Comparison of ENCODE assay signal across 8 mouse cellular contexts in genomic region chr11:22971835-22972709, GRCm38 (mm10). TPM values are rescaled to one million over a fixed set of nuclear protein-coding genes. Genes with fewer than 3 reads are reported as not detected.
DNase-seq lines count a peak whose midpoint lies in the region; ATAC-seq and TF ChIP-seq lines count a peak whose summit lies in the region.

TSS of gene Zrsr1 (plus strand) at chr11:22972005.

- peak; percentile 88 for DNase-seq in WW6 (ENCODE audit: low read depth, low spot score)
- DNase-seq in cerebellum, postnatal 10 days = peak; percentile 71 to 78
- peak; percentile 56 for DNase-seq in frontal cortex, postnatal 14 days (ENCODE audit: low spot score in 2 of 2)
- peak; percentile 68 to 71 for DNase-seq in left cerebral cortex, adult 2 months (ENCODE audit: extremely low spot score in 1 of 2, low spot score in 2 of 2)
- peak; percentile 65 to 73 for DNase-seq in lung, postnatal 4 days
- peak; percentile 86 for DNase-seq in right cerebral cortex, adult 18-20 months
- peak; percentile 48 for DNase-seq in urinary bladder, adult 2 months (ENCODE audit: low spot score)

- H3K9me3 ChIP-seq in hindbrain, embryonic 13.5 days = peaks cover 26% of the 10 kb centered on the region

- intact Hi-C loops in left cerebral cortex, adult 2 months (cut with DNase I) = loop anchor here (2.0 to 5.0 kb wide), 3 partner anchors 341 to 685 kb away; partner anchors contain the start of gene Tmem17

- H3K27me3 ChIP-seq in hindbrain, embryonic 13.5 days = no peaks in the 10 kb centered on the region

- H3K9ac ChIP-seq in hindbrain, embryonic 13.5 days = peak within 1 kb of the TSS; percentile 70

- no peak; the same call in 1 of the 2 replicates for TF ChIP-seq CTCF in left cerebral cortex, adult 2 months (IDR thresholded peaks at IDR 0.05)

- peaks cover 29% of the 10 kb centered on the region for H3K4me1 ChIP-seq in hindbrain, embryonic 13.5 days (replicated peaks)

- 51% methylated on average over 56 of the region's 56 CpGs for WGBS in hindbrain, embryonic 13.5 days

- peak within 1 kb of the TSS; percentile 56 for H3K4me2 ChIP-seq in hindbrain, embryonic 13.5 days

- peaks cover 31% of the 10 kb centered on the region for H3K36me3 ChIP-seq in hindbrain, embryonic 13.5 days

- ATAC-seq in hindbrain, embryonic 13.5 days (ENCODE audit: low FRiP score) = peak; percentile 87

- H3K4me3 ChIP-seq in hindbrain, embryonic 13.5 days = peak within 1 kb of the TSS; percentile 50
- H3K4me3 ChIP-seq in left cerebral cortex, adult 2 months = peak within 1 kb of the TSS; percentile 69

- peak within 1 kb of the TSS; percentile 81 for H3K27ac ChIP-seq in hindbrain, embryonic 13.5 days
- H3K27ac ChIP-seq in left cerebral cortex, adult 2 months = peak within 1 kb of the TSS; percentile 96

RNA-seq across cellular contexts. Expression of gene Zrsr1, which starts in this region (rescaled TPM):
- 6.6 and 8.3 TPM in 2 replicates for polyA plus RNA-seq in hindbrain, embryonic 13.5 days (2015; fragmentation: Nextera tagmentation; extraction: Ambion mirVana)
- total RNA-seq in left cerebral cortex, adult 2 months (2021) = 10 to 100 TPM; 70.0 to 75.6 TPM
- 20.5 and 27.6 TPM in 2 replicates for polyA plus RNA-seq in urinary bladder, adult 2 months (2012; rRNA removed)

Comparison
In these comparisons a context has a peak if more than half of its experiments do, and no peak if none do; other contexts are left out.
1. Peak in every context shown above with its lines: DNase-seq, ATAC-seq, H3K4me3 ChIP-seq and H3K27ac ChIP-seq.